Mouse (Mus musculus): ENCODE results near the gene Cpeb4.

DNA sequence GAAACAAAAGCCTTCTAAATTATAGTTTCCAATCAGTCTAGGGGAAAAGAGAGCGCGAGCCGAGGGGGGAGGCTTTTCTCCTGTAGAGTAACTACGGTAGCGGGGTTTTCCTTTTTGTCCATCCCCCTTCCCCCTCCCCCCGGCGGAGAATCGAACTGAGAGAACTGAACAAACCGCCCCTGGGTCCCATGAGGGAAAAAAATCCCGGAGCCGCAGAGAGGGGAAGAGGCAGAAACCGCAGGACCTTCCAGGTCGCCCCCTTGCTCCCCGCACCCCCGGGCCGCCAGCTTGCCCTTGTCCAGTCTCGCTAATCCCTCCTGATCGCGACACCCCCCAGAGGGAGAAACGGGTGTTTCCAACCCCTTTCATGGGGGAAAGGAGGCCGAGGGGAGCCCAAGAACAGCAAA lies 873 bp upstream of the Cpeb4 start:
- TF ChIP-seq CTCF (IDR thresholded peaks at IDR 0.05; ENCODE audit: borderline replicate concordance, extremely low read depth, insufficient read depth, insufficient read length) (no peak), POLR2A (IDR thresholded peaks at IDR 0.05; ENCODE audit: borderline replicate concordance, extremely low read depth, insufficient read depth, insufficient read length, poor library complexity, severe bottlenecking) (no peak)
